ENCODE assay signal across 9 mouse cellular contexts in genomic region chr11:103649983-103650493, GRCm38 (mm10). TPM values are rescaled to one million over a fixed set of nuclear protein-coding genes. Genes with fewer than 3 reads are reported as not detected.
DNase-seq lines count a peak whose midpoint lies in the region; ATAC-seq and TF ChIP-seq lines count a peak whose summit lies in the region.
"Had no signal": no experiment of that assay in that cellular context is flagged by ENCODE, and none has a peak within 500 bp of the region (broad histone marks: within the 10 kb centered on the region; RNA-seq: fewer than 3 reads in every experiment).

No protein-coding gene starts in this region.

- H3K4me3 ChIP-seq in liver, embryonic 11.5 days (ENCODE audit: low read depth, low read length), result peak overlapping the region; percentile 33
- H3K4me3 ChIP-seq in embryonic facial prominence, embryonic 11.5 days (ENCODE audit: low read depth, low read length), result peak overlapping the region; percentile 30
- peak overlapping the region; percentile 44 for H3K4me3 ChIP-seq in hindbrain, postnatal 0 days (ENCODE audit: low read length)
- H3K4me3 ChIP-seq in neural tube, embryonic 12.5 days, result peak overlapping the region; percentile 30

- WGBS in liver, embryonic 11.5 days, result 2% methylated on average over 37 of the region's 37 CpGs
- WGBS in embryonic facial prominence, embryonic 11.5 days, result 2% methylated on average over 37 of the region's 37 CpGs
- WGBS in hindbrain, postnatal 0 days, result 2% methylated on average over 37 of the region's 37 CpGs
- WGBS in neural tube, embryonic 12.5 days, result 2% methylated on average over 37 of the region's 37 CpGs

- intact Hi-C loops in gastrocnemius, postnatal 36 days (cut with DNase I), result loop anchor here (10.0 kb wide), 1 partner anchor 265 kb away; no protein-coding TSS in a partner anchor

- peaks cover 3% of the 10 kb centered on the region for H3K4me1 ChIP-seq in liver, embryonic 11.5 days (replicated peaks; ENCODE audit: control insufficient read depth, insufficient read depth, low read length)
- H3K4me1 ChIP-seq in embryonic facial prominence, embryonic 11.5 days (ENCODE audit: control insufficient read depth, insufficient read depth, low read length), result peaks cover 9% of the 10 kb centered on the region
- peaks cover 3% of the 10 kb centered on the region; the same call in 1 of the 2 replicates for H3K4me1 ChIP-seq in hindbrain, postnatal 0 days (ENCODE audit: insufficient read depth, low read length)
- peaks cover 14% of the 10 kb centered on the region for H3K4me1 ChIP-seq in neural tube, embryonic 12.5 days

- H3K4me2 ChIP-seq in liver, embryonic 11.5 days, result peak overlapping the region; percentile 59
- H3K4me2 ChIP-seq in embryonic facial prominence, embryonic 11.5 days (ENCODE audit: low read depth, low read length), result peak overlapping the region; percentile 71
- peak overlapping the region; percentile 66 for H3K4me2 ChIP-seq in hindbrain, postnatal 0 days (ENCODE audit: low read depth, low read length)
- peak overlapping the region; percentile 65 for H3K4me2 ChIP-seq in neural tube, embryonic 12.5 days (replicated peaks)

- H3K9ac ChIP-seq in liver, embryonic 11.5 days (ENCODE audit: low read depth, low read length), result no peak overlapping the region
- H3K9ac ChIP-seq in embryonic facial prominence, embryonic 11.5 days (replicated peaks; ENCODE audit: low read length), result no peak overlapping the region
- H3K9ac ChIP-seq in hindbrain, postnatal 0 days (replicated peaks; ENCODE audit: low read length), result no peak overlapping the region
- peak overlapping the region; percentile 21; the same call in 1 of the 2 replicates for H3K9ac ChIP-seq in neural tube, embryonic 12.5 days

- ATAC-seq in liver, embryonic 11.5 days (replicated peaks; ENCODE audit: low FRiP score), result no peak
- no peak for ATAC-seq in embryonic facial prominence, embryonic 11.5 days (replicated peaks; ENCODE audit: insufficient number of reproducible peaks, low FRiP score, low TSS enrichment, low read depth)
- peak; percentile 47; the same call in 1 of the 2 replicates for ATAC-seq in hindbrain, postnatal 0 days
- no peak for ATAC-seq in neural tube, embryonic 12.5 days (ENCODE audit: low FRiP score, low read depth)
- no peak for ATAC-seq in cerebellum, adult (ENCODE audit: insufficient number of reproducible peaks, low FRiP score, low TSS enrichment)

- peaks cover 76% of the 10 kb centered on the region for H3K27me3 ChIP-seq in liver, embryonic 11.5 days (replicated peaks; ENCODE audit: control insufficient read depth, insufficient read depth, low read length)
- H3K27me3 ChIP-seq in embryonic facial prominence, embryonic 11.5 days (ENCODE audit: control insufficient read depth, insufficient read depth, low read length), result peaks cover 40% of the 10 kb centered on the region
- H3K27me3 ChIP-seq in hindbrain, postnatal 0 days (ENCODE audit: insufficient read depth, low read length), result peaks cover 47% of the 10 kb centered on the region
- peaks cover 76% of the 10 kb centered on the region for H3K27me3 ChIP-seq in neural tube, embryonic 12.5 days (replicated peaks)

- DNase-seq in liver, embryonic 11.5 days (ENCODE audit: low spot score), result no peak
- no peak for DNase-seq in liver
- DNase-seq in embryonic facial prominence, embryonic 11.5 days (ENCODE audit: low spot score), result peak; percentile 19
- no peak for DNase-seq in hindbrain, postnatal 0 days (ENCODE audit: low spot score)
- DNase-seq in gastrocnemius, postnatal 36 days, result no peak
- DNase-seq in frontal cortex, adult 2 months (ENCODE audit: extremely low spot score in 1 of 2, low spot score in 1 of 2), result no peak

- no peak for TF ChIP-seq CTCF in hindbrain, postnatal 0 days (IDR thresholded peaks at IDR 0.05; ENCODE audit: low read depth)

- no peaks in the 10 kb centered on the region for H3K36me3 ChIP-seq in liver, embryonic 11.5 days (ENCODE audit: control insufficient read depth, insufficient read depth, low read length)
- H3K36me3 ChIP-seq in embryonic facial prominence, embryonic 11.5 days (replicated peaks; ENCODE audit: control insufficient read depth, insufficient read depth, low read depth, low read length), result no peaks in the 10 kb centered on the region
- H3K36me3 ChIP-seq in hindbrain, postnatal 0 days (ENCODE audit: insufficient read depth, low read length), result no peaks in the 10 kb centered on the region
- no peaks in the 10 kb centered on the region for H3K36me3 ChIP-seq in neural tube, embryonic 12.5 days

- H3K9me3 ChIP-seq in liver, embryonic 11.5 days (ENCODE audit: control insufficient read depth, low read length), result no peaks in the 10 kb centered on the region
- H3K9me3 ChIP-seq in embryonic facial prominence, embryonic 11.5 days (replicated peaks; ENCODE audit: control insufficient read depth, low read length), result no peaks in the 10 kb centered on the region
- no peaks in the 10 kb centered on the region for H3K9me3 ChIP-seq in hindbrain, postnatal 0 days (ENCODE audit: low read length)
- no peaks in the 10 kb centered on the region for H3K9me3 ChIP-seq in neural tube, embryonic 12.5 days

- H3K27ac ChIP-seq in liver, embryonic 11.5 days (ENCODE audit: low read depth, low read length), result no peak overlapping the region
- no peak overlapping the region for H3K27ac ChIP-seq in embryonic facial prominence, embryonic 11.5 days (replicated peaks; ENCODE audit: low read depth, low read length)
- H3K27ac ChIP-seq in hindbrain, postnatal 0 days, result no peak overlapping the region
- no peak overlapping the region for H3K27ac ChIP-seq in neural tube, embryonic 12.5 days

RNA-seq across cellular contexts. Expression of gene Rprml, which starts 0.7 kb away (rescaled TPM):
- polyA plus RNA-seq in liver, embryonic 11.5 days (2014; fragmentation: Nextera tagmentation; extraction: Ambion mirVana), result not detected in 2 replicates
- polyA plus RNA-seq in embryonic facial prominence, embryonic 11.5 days (2014; fragmentation: Nextera tagmentation; extraction: Ambion mirVana), result 0.21 and 0.35 TPM in 2 replicates
- total RNA-seq in hindbrain, postnatal 0 days (2014; rRNA removed), result 10.5 and 13.6 TPM in 2 replicates
- 5.9 and 6.3 TPM in 2 replicates for polyA plus RNA-seq in hindbrain, postnatal 0 days (2015; fragmentation: Nextera tagmentation; extraction: Ambion mirVana)
- polyA plus RNA-seq in neural tube, embryonic 12.5 days (2016; fragmentation: Nextera tagmentation; extraction: Ambion mirVana), result not detected in 2 replicates
- not detected for total RNA-seq in gastrocnemius, postnatal 36 days (2021)
- polyA plus RNA-seq in frontal cortex, adult 2 months (2012; rRNA removed), result 129 TPM in 2 replicates

RNA-seq across cellular contexts. Expression of gene Lyzl6, which starts 11.3 kb away (rescaled TPM):
- polyA plus RNA-seq in liver, embryonic 11.5 days (2014; fragmentation: Nextera tagmentation; extraction: Ambion mirVana), result not detected in 2 replicates
- polyA plus RNA-seq in embryonic facial prominence, embryonic 11.5 days (2014; fragmentation: Nextera tagmentation; extraction: Ambion mirVana), result not detected in 2 replicates
- total RNA-seq in hindbrain, postnatal 0 days (2014; rRNA removed), result not detected in 2 replicates
- polyA plus RNA-seq in hindbrain, postnatal 0 days (2015; fragmentation: Nextera tagmentation; extraction: Ambion mirVana), result not detected in 2 replicates
- not detected in 2 replicates for polyA plus RNA-seq in neural tube, embryonic 12.5 days (2016; fragmentation: Nextera tagmentation; extraction: Ambion mirVana)
- total RNA-seq in gastrocnemius, postnatal 36 days (2021), result not detected
- 0.15 TPM in 1 of 2 replicates, not detected in the other for polyA plus RNA-seq in frontal cortex, adult 2 months (2012; rRNA removed)
- total RNA-seq: adrenal gland, postnatal 25 days had no signal

RNA-seq across cellular contexts. Expression of gene Gm884, which starts 29.1 kb away (rescaled TPM):
- not detected in 2 replicates for polyA plus RNA-seq in liver, embryonic 11.5 days (2014; fragmentation: Nextera tagmentation; extraction: Ambion mirVana)
- polyA plus RNA-seq in embryonic facial prominence, embryonic 11.5 days (2014; fragmentation: Nextera tagmentation; extraction: Ambion mirVana), result not detected in 2 replicates
- not detected in 2 replicates for total RNA-seq in hindbrain, postnatal 0 days (2014; rRNA removed)
- polyA plus RNA-seq in hindbrain, postnatal 0 days (2015; fragmentation: Nextera tagmentation; extraction: Ambion mirVana), result 0.03 TPM in 1 of 2 replicates, not detected in the other
- polyA plus RNA-seq in neural tube, embryonic 12.5 days (2016; fragmentation: Nextera tagmentation; extraction: Ambion mirVana), result not detected in 2 replicates
- total RNA-seq in gastrocnemius, postnatal 36 days (2021), result not detected
- polyA plus RNA-seq in frontal cortex, adult 2 months (2012; rRNA removed), result 0.02 TPM in 1 of 2 replicates, not detected in the other
- total RNA-seq: adrenal gland, postnatal 25 days had no signal

RNA-seq across cellular contexts. Expression of gene Gosr2, which starts 47.7 kb away (rescaled TPM):
- 65.9 and 78.1 TPM in 2 replicates for polyA plus RNA-seq in liver, embryonic 11.5 days (2014; fragmentation: Nextera tagmentation; extraction: Ambion mirVana)
- polyA plus RNA-seq in embryonic facial prominence, embryonic 11.5 days (2014; fragmentation: Nextera tagmentation; extraction: Ambion mirVana), result 86.7 and 89.9 TPM in 2 replicates
- total RNA-seq in hindbrain, postnatal 0 days (2014; rRNA removed), result 101 and 102 TPM in 2 replicates
- 93.3 and 99.4 TPM in 2 replicates for polyA plus RNA-seq in hindbrain, postnatal 0 days (2015; fragmentation: Nextera tagmentation; extraction: Ambion mirVana)
- 85.8 and 89.2 TPM in 2 replicates for polyA plus RNA-seq in neural tube, embryonic 12.5 days (2016; fragmentation: Nextera tagmentation; extraction: Ambion mirVana)
- total RNA-seq in gastrocnemius, postnatal 36 days (2021), result 10 to 100 TPM; 33.1 to 36.2 TPM
- polyA plus RNA-seq in frontal cortex, adult 2 months (2012; rRNA removed), result 89.4 and 90.9 TPM in 2 replicates

Comparison
In these comparisons a context has a peak if more than half of its experiments do, and no peak if none do; other contexts are left out.
1. RNA of gene Rprml, which starts 0.7 kb away (polyA plus RNA-seq): 129 TPM in frontal cortex, adult 2 months; 5.9 to 6.3 TPM in hindbrain, postnatal 0 days, 0.21 to 0.35 TPM in embryonic facial prominence, embryonic 11.5 days, not detected in liver, embryonic 11.5 days and not detected in neural tube, embryonic 12.5 days; every median in the first group is over 10 times any median in the second.
2. Peak in every context shown above with its lines, with median percentiles within 50 percentile points of each other: H3K4me2 ChIP-seq and H3K4me3 ChIP-seq.